Mouse (Mus musculus) myocyte (in vitro differentiated cells): ENCODE data around the gene Mrpl2.

ENCODE experiments used
- CEBPB ChIP-seq: IDR thresholded peaks from 2 replicates; pipeline ENCODE4 v1.6.1; 2011; ENCODE audit warnings: mild to moderate bottlenecking, moderate library complexity; ENCODE audit not compliant: poor library complexity, insufficient read depth, severe bottlenecking
- E2F4 ChIP-seq: IDR thresholded peaks from one replicate; pipeline ENCODE4 v1.6.1; 2011; ENCODE audit warnings: mild to moderate bottlenecking, control low read depth, moderate library complexity; ENCODE audit not compliant: insufficient read depth
- MAX ChIP-seq: IDR thresholded peaks from one replicate; pipeline ENCODE4 v1.6.1; 2011; ENCODE audit warnings: low read depth, mild to moderate bottlenecking, control low read depth
- MYOD1 ChIP-seq, 3 experiments: IDR thresholded peaks; one replicate each; pipeline ENCODE4 v1.6.1; 2011; ENCODE audit warnings: control low read depth in 2 of 3, low read depth in 2 of 3, mild to moderate bottlenecking in 2 of 3, moderate library complexity in 1 of 3; ENCODE audit not compliant: insufficient read length in 2 of 3, control insufficient read depth in 1 of 3
- MYOG ChIP-seq, 3 experiments: IDR thresholded peaks; one replicate each; pipeline ENCODE4 v1.6.1; 2011; ENCODE audit warnings: control low read depth in 2 of 3, low read depth in 2 of 3, mild to moderate bottlenecking in 2 of 3; ENCODE audit not compliant: insufficient read length in 2 of 3, control insufficient read depth in 1 of 3, insufficient read depth in 1 of 3
- POLR2A ChIP-seq: IDR thresholded peaks from one replicate; pipeline ENCODE4 v1.6.1; 2011; ENCODE audit warnings: low read depth, mild to moderate bottlenecking, control low read depth, moderate library complexity; ENCODE audit not compliant: insufficient read length
- POLR2AphosphoS2 ChIP-seq: IDR thresholded peaks from one replicate; pipeline ENCODE4 v1.6.1; 2011; ENCODE audit warnings: low read depth, control low read depth; ENCODE audit not compliant: insufficient read length
- REST ChIP-seq: IDR thresholded peaks from one replicate; pipeline ENCODE4 v1.6.1; 2011; ENCODE audit warnings: mild to moderate bottlenecking, control low read depth, moderate library complexity; ENCODE audit not compliant: insufficient read depth, insufficient read length
- SRF ChIP-seq: IDR thresholded peaks from one replicate; pipeline ENCODE4 v1.6.1; 2011; ENCODE audit warnings: low read depth; ENCODE audit not compliant: control insufficient read depth, insufficient read length
- TCF12 ChIP-seq: IDR thresholded peaks from one replicate; pipeline ENCODE4 v1.6.1; 2011; ENCODE audit warnings: mild to moderate bottlenecking, control low read depth; ENCODE audit not compliant: poor library complexity, insufficient read depth, severe bottlenecking
- TCF3 ChIP-seq: IDR thresholded peaks from one replicate; pipeline ENCODE4 v1.6.1; 2011; ENCODE audit warnings: low read depth, control low read depth; ENCODE audit not compliant: insufficient read length
- USF1 ChIP-seq: IDR thresholded peaks from one replicate; pipeline ENCODE4 v1.6.1; 2011; ENCODE audit warnings: low read depth, mild to moderate bottlenecking, control low read depth, moderate library complexity

- TF ChIP-seq POLR2AphosphoS2 (no peak), REST (no peak), E2F4 (no peak), MAX (no peak), POLR2A (no peak), TCF12 (no peak), TCF3 (no peak), MYOD1 (IDR thresholded peaks at IDR 0.05; ENCODE audit: control insufficient read depth in 1 of 3, insufficient read length in 2 of 3, low read depth in 2 of 3) (no peak), MYOG (IDR thresholded peaks at IDR 0.05; ENCODE audit: control insufficient read depth in 1 of 3, insufficient read depth in 1 of 3, insufficient read length in 2 of 3, low read depth in 2 of 3) (no peak), CEBPB (no peak), USF1 (no peak), SRF (no peak)
Observed at GRCm38 (mm10) chr17:46636831-46637523, 9.1 kb upstream of the Mrpl2 start.
